Mouse (Mus musculus) T-cell, adult 2 months (primary cell): ENCODE data around the gene Capn7.

ENCODE experiments used
- DNase-seq: peaks from one replicate; pipeline ENCODE4 v3.0.0; 2022; ENCODE audit warnings: low spot score

Gene Capn7

DNA sequence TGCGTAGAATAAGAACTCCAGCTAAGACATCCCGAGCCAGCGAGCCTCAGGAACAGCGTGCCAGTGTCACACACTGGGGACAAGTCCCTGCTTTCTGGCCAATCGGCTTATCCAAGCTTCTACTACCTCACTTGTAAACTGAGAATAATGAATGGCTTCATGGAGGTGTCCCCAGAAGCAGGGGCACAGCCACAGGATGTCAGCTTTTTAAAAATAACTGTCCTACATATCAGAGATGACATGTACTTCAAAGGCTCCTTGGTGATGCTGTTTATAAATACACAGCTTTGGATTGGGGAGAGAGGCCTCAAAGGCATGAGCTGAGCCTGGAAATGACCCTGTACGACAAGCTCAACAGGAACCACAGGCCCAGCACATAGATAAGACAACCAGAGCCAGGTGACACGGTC is 78.5 kb downstream of the Capn7 start:
- peak; percentile 37 for DNase-seq

GRCm38 (mm10) chr14:31416411-31416810 is 80.0 kb downstream of the Capn7 start:
- DNase-seq, result no peak

DNA sequence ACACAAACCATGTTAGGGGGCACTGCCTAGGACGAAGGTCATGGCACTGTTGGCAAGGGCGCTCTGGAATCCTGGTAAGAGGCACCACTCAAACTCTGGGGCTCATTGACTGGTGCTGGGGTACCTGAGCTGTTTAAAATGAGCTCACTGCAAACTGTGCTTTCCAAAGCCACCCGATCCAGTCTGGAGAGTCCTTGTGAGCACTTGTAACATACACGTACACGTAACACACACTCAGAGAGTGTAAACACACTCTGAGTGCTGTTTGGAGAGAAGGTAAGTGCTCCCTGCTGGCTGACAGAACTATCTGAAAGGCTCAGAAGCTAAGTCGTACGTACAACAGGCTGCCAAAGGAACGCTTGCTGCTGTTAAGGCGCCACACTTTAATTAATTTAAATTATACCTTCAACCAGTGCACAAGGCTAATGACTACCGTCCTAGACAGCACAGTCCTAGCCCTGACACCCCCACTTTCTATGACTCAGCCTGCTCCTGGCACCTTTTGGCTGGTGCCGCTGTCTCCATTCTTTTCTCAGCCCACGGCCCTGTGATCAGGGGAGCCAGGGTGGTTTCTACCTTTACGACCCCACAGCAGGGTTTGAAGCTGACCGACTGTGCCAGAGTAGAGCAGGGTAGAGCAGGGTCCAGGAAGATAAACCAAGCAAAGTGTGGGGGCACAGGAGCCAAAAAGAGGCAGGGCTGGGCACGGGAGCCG is 80.6 kb downstream of the Capn7 start:
- DNase-seq, result no peak

- DNase-seq, result no peak
Observed at GRCm38 (mm10) chr14:31419279-31419678, 82.8 kb downstream of the Capn7 start.

DNA sequence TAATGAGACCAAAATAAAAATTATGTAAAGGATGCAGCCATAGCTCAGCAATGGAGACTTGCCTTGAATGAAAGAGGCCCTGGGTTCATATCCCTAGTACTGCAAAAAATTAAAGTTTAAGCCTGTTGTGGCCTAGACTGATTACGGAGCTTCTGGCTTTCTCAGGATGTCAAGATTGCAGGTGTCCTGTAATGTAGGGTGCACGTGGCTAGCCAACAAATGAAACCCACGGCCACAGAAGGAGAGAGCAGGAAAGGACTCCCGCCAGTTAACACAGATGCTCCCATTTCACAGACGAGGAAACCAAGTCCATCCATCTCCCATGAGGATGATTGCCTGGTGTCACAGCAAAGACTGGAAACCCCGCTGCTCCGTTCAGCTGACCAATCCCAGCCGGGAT is 83.7 kb downstream of the Capn7 start:
- no peak for DNase-seq

DNA sequence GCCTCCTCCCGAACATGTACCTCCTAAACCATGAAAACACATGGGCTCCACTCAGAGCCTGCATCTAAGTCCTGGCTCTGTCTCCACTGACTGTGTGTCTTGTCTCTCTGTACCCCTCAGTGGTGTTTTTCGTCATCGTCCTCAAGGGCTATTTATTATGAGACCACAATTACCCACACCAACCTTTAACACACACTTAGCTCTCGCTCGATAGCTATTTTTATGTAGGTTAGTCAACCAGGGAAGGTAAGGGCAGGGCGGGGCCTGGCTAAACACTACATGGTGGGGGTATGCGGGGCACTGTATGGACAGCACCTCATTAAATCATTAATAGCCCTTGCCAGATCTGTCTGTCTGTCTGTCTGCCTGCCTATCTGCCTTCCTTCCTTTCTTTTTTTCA is 84.1 kb downstream of the Capn7 start:
- no peak for DNase-seq

DNA sequence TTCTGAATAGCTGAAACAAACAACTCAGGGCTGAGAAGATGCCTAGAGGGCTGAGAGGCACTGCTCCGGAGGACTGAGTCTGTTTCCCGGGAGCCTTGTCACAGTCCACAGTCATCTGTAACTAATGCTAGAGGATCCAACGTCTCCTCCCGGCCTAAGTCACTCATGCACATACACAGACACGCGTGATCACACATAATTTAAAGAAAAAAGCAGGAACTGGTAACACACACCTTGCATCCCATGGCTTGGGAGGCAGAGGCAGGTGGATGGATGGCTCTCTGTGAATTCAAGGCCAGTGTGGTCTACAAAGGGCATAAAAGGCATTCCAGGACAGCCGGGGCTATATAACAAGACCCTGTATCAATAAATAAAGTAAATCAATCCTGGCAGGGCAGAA is 84.5 kb downstream of the Capn7 start:
- no peak for DNase-seq
